Mouse (Mus musculus): ENCODE measurements around the gene Xbp1. TPM values are rescaled to one million over a fixed set of nuclear protein-coding genes. Genes with fewer than 3 reads are reported as not detected.
"Not testable (repeated sequence)": the region's sequence is repeated elsewhere in the genome, so short reads cannot be mapped to it uniquely, and the experiment has no call there.

Gene Xbp1
- polyA plus RNA-seq, 1 experiment from 2014 or later: 122 TPM

- peak within 1 kb of the TSS; percentile 80 for H3K27ac ChIP-seq
- under 1% methylated on average over 56 of the region's 65 CpGs for WGBS
- H3K4me1 ChIP-seq (replicated peaks): peaks cover 32% of the 10 kb centered on the region
- H3K9ac ChIP-seq: peak within 1 kb of the TSS; percentile 90
- peak; percentile 99 for ATAC-seq (ENCODE audit: low FRiP score)
- H3K4me2 ChIP-seq: peak within 1 kb of the TSS; percentile 80
- peak within 1 kb of the TSS; percentile 92 for H3K4me3 ChIP-seq
- peaks cover 14% of the 10 kb centered on the region; the same call in 1 of the 2 replicates for H3K36me3 ChIP-seq
- no peaks in the 10 kb centered on the region for H3K27me3 ChIP-seq
- no peaks in the 10 kb centered on the region for H3K9me3 ChIP-seq
These were observed 21.5 kb downstream of the Xbp1 start, which contains the start of gene Ccdc117 for GRCm38 (mm10) chr11:5541799-5542481. Gene Ccdc117, minus strand, starts transcription at chr11:5542187.

DNA sequence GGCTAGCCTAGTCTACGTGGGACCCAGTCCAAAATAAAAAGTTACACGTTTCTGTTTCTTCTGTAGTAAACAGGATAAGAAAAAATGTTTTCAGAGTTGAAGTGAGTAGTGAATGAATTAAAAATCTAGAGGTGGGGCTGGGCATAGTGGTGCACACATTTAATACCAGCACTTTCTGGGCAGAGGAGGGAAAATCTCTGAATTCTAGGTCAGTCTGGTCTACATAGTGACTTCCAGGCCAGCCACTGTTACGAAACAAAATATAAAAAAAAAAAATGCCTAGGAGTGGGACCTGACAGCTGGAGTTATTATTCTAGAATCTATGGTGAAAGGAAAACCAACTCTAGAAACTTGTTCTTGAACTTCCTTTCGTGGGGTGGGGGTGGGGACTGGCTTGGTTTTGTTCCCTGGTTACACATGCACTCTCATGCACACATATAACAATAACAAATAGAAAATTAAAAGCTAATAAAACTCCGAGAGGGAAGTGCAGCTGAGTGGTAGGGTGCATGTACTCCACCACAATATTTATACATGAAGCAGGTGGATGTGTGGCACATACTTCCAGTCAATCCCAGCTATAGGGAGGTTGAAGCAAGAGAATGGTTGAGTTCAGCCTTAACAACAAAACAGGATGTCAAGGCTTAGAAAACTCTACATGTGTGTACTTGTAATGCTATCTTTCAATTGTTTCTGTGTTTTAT, 22.2 kb downstream of the Xbp1 start:
- Histone ChIP-seq H3K4me2 (peak overlapping the region; percentile 80), H3K4me3 (peak overlapping the region; percentile 92), H3K27me3 (no peaks in the 10 kb centered on the region), H3K36me3 (peaks cover 14% of the 10 kb centered on the region; the same call in 1 of the 2 replicates), H3K27ac (peak overlapping the region; percentile 80; the same call in 1 of the 2 replicates), H3K4me1 (replicated peaks) (peaks cover 32% of the 10 kb centered on the region), H3K9ac (peak overlapping the region; percentile 90), H3K9me3 (no peaks in the 10 kb centered on the region)
- ATAC-seq (ENCODE audit: low FRiP score): peak; percentile 36; the same call in 1 of the 2 replicates
- WGBS: 53% methylated on average over 5 of the region's 5 CpGs

DNA sequence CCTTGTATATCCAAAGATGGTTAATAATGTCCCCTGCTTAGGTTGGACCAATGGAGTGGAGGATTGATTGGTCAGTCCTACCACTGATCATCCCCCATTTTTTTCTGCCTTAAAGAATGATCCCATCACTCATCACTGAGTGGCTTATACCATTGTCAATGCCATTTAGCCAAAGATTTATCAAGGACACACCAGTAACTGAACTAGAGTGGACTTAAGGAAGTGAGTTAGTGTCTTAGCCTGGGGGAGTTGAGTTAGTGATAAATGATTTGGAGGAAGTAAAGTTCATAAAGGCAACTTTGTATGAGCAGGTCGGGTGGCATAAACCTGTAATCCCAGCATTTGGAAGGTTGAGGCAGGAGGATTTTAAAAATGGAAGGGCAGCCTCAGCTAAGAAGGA, 22.8 kb downstream of the Xbp1 start:
- no peaks in the 10 kb centered on the region for H3K27me3 ChIP-seq
- H3K27ac ChIP-seq: no peak overlapping the region
- no peaks in the 10 kb centered on the region for H3K9me3 ChIP-seq
- no peak overlapping the region for H3K4me2 ChIP-seq
- no peak for ATAC-seq (ENCODE audit: low FRiP score)
- no peak overlapping the region for H3K9ac ChIP-seq
- peaks cover 28% of the 10 kb centered on the region for H3K4me1 ChIP-seq (replicated peaks)
- no peak overlapping the region for H3K4me3 ChIP-seq
- peaks cover 9% of the 10 kb centered on the region; the same call in 1 of the 2 replicates for H3K36me3 ChIP-seq
- WGBS: 90% methylated on average over 1 of the region's 1 CpGs

- H3K4me1 ChIP-seq (replicated peaks): peaks cover 14% of the 10 kb centered on the region
- H3K27me3 ChIP-seq; ATAC-seq (ENCODE audit: low FRiP score); H3K4me2 ChIP-seq; H3K9ac ChIP-seq; H3K4me3 ChIP-seq; H3K9me3 ChIP-seq; H3K36me3 ChIP-seq; H3K27ac ChIP-seq: not testable (repeated sequence)
- WGBS: 78% methylated on average over 1 of the region's 1 CpGs
These were observed 24.2 kb downstream of the Xbp1 start for GRCm38 (mm10) chr11:5544709-5545108.

DNA sequence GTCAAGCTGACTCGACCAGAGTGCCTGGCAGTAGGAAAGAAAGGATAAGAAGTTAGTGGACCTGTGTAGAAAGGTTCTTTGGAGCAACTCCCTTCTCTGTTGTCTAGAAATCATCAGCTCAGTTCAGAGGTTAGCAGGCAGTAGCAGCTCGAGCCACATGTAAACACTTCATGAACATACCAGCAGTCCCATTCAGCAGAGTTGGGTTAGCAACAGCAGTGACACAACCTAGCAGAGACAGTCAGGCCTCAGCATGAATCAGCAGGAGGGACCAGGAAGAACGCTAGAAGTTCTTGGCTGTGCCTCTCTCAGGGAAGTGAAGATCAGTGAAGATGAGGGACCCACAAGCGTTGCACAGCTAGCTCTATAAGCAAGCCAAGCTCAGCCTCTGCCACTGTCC, 25.0 kb downstream of the Xbp1 start:
- 87% methylated on average over 4 of the region's 4 CpGs for WGBS
- ATAC-seq (ENCODE audit: low FRiP score): no peak

DNA sequence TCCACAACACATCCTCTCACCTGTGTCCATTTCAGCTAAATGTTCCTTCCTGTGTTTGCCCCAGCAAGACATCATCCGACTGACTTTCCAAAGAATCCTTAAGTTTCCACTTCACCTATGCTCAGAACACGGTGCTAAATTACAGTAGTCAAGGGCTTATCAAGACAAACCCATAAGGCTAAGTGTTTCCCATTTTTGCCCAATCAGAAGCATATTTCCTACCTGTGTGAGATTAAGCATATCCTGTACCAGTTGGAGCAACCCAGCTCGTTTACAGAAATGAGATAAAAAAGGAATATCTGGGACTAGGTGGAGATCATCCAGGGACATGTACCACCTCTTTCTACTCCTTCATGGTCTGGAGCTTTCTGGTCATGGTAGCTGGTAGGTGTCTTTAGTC, 26.2 kb downstream of the Xbp1 start:
- Histone ChIP-seq H3K4me2 (no peak overlapping the region), H3K9ac (no peak overlapping the region), H3K4me1 (replicated peaks) (no peaks in the 10 kb centered on the region), H3K27ac (no peak overlapping the region), H3K9me3 (no peaks in the 10 kb centered on the region), H3K4me3 (no peak overlapping the region), H3K36me3 (no peaks in the 10 kb centered on the region), H3K27me3 (no peaks in the 10 kb centered on the region)
- 88% methylated on average over 3 of the region's 3 CpGs for WGBS
- no peak for ATAC-seq (ENCODE audit: low FRiP score)

More for the DNA sequence above, 25.0 kb downstream of the Xbp1 start:
- no peak overlapping the region for H3K27ac ChIP-seq
- H3K36me3 ChIP-seq: no peaks in the 10 kb centered on the region
- H3K4me1 ChIP-seq (replicated peaks): peaks cover 10% of the 10 kb centered on the region
- no peak overlapping the region for H3K4me3 ChIP-seq
- no peaks in the 10 kb centered on the region for H3K9me3 ChIP-seq
- no peaks in the 10 kb centered on the region for H3K27me3 ChIP-seq
- no peak overlapping the region for H3K9ac ChIP-seq
- H3K4me2 ChIP-seq: no peak overlapping the region

DNA sequence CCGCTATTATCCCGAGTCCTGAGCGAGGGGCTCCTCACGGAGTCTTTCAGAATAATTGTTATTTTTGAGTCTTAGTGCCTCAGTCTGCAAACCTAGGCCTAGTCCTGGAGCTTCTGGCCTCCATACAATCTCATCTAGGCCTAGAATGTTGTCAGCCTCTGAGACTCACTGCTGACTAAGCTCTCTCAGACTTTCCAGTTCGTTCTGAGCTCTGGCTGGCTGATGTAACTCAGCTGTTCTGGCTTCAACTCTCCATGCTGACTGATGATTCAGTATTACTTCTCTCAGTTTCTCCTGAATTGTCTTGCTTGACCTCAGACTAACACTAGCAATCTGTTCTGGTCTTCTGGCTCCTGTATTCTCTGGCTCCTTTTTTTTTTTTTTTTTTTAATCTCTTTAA, 31.0 kb downstream of the Xbp1 start:
- H3K27ac ChIP-seq: no peak overlapping the region
- H3K9ac ChIP-seq: no peak overlapping the region
- no peak overlapping the region for H3K4me2 ChIP-seq
- no peaks in the 10 kb centered on the region for H3K9me3 ChIP-seq
- H3K36me3 ChIP-seq: no peaks in the 10 kb centered on the region
- 86% methylated on average over 5 of the region's 5 CpGs for WGBS
- ATAC-seq (ENCODE audit: low FRiP score): no peak
- no peak overlapping the region for H3K4me3 ChIP-seq
- no peaks in the 10 kb centered on the region for H3K4me1 ChIP-seq (replicated peaks)
- no peaks in the 10 kb centered on the region for H3K27me3 ChIP-seq

- no peak overlapping the region for H3K27ac ChIP-seq
- H3K9me3 ChIP-seq: no peaks in the 10 kb centered on the region
- WGBS: 65% methylated on average over 1 of the region's 1 CpGs
- H3K9ac ChIP-seq: no peak overlapping the region
- H3K27me3 ChIP-seq: no peaks in the 10 kb centered on the region
- no peak for ATAC-seq (ENCODE audit: low FRiP score)
- H3K4me2 ChIP-seq: no peak overlapping the region
- H3K4me1 ChIP-seq (replicated peaks): no peaks in the 10 kb centered on the region
- no peak overlapping the region for H3K4me3 ChIP-seq
- H3K36me3 ChIP-seq: no peaks in the 10 kb centered on the region
These were observed 31.5 kb downstream of the Xbp1 start for GRCm38 (mm10) chr11:5551931-5552330.

- Histone ChIP-seq H3K27me3 (no peaks in the 10 kb centered on the region), H3K4me3 (no peak overlapping the region), H3K9ac (no peak overlapping the region), H3K4me1 (replicated peaks) (peaks cover 4% of the 10 kb centered on the region), H3K4me2 (no peak overlapping the region), H3K9me3 (no peaks in the 10 kb centered on the region), H3K36me3 (no peaks in the 10 kb centered on the region), H3K27ac (no peak overlapping the region)
- no peak for ATAC-seq (ENCODE audit: low FRiP score)
- 86% methylated on average over 3 of the region's 3 CpGs for WGBS
These were observed 39.8 kb downstream of the Xbp1 start for GRCm38 (mm10) chr11:5560273-5560672.

DNA sequence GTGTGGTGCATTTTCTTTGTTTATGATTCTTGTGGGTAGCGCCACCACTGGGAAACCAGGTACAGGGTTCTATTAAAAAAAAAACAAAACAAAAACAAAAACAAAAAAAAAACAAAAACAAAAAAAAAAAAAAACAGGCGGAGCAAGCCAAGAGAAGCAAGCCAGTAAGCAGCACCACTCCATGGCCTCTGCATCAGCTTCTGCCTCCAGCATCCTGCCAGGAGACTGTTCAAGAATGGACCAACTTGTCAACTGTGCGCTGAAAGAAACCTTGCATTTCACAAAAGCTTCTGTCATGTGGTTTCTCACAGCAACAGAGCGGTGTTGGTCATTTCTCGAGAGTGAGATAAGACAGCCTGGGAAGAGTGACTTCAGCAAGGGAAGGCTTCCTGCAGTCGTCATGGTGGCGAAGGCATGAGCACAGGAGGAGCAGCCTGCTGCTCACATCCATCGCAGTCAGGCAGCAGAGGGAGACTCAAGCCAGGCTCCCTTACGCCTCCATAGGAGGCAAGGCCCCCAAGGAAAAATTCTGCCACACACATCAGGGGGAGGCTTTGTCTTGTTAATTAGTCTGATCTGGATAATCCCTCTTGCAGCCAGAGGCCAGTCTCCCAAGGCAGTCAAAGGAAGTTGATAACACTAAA, 42.3 kb downstream of the Xbp1 start:
- no peaks in the 10 kb centered on the region for H3K9me3 ChIP-seq
- H3K27ac ChIP-seq: no peak overlapping the region
- 23% methylated on average over 9 of the region's 9 CpGs for WGBS
- no peaks in the 10 kb centered on the region for H3K36me3 ChIP-seq
- H3K4me3 ChIP-seq: no peak overlapping the region
- ATAC-seq (ENCODE audit: low FRiP score): 0 out of 2 replicates have a peak, but pooled peaks have one; percentile 39
- no peaks in the 10 kb centered on the region for H3K27me3 ChIP-seq
- H3K4me2 ChIP-seq: no peak overlapping the region
- no peak overlapping the region for H3K9ac ChIP-seq
- H3K4me1 ChIP-seq (replicated peaks): peaks cover 4% of the 10 kb centered on the region

GRCm38 (mm10) chr11:5563898-5564297, 43.4 kb downstream of the Xbp1 start:
- no peak overlapping the region for H3K4me2 ChIP-seq
- peaks cover 4% of the 10 kb centered on the region for H3K4me1 ChIP-seq (replicated peaks)
- no peak for ATAC-seq (ENCODE audit: low FRiP score)
- H3K36me3 ChIP-seq: no peaks in the 10 kb centered on the region
- no peak overlapping the region for H3K4me3 ChIP-seq
- H3K27me3 ChIP-seq: no peaks in the 10 kb centered on the region
- no peak overlapping the region for H3K9ac ChIP-seq
- no peaks in the 10 kb centered on the region for H3K9me3 ChIP-seq
- no peak overlapping the region for H3K27ac ChIP-seq
- WGBS: 69% methylated on average over 6 of the region's 6 CpGs

- Histone ChIP-seq H3K4me3 (no peak overlapping the region), H3K27me3 (no peaks in the 10 kb centered on the region), H3K36me3 (no peaks in the 10 kb centered on the region), H3K4me1 (replicated peaks) (peaks cover 4% of the 10 kb centered on the region), H3K9ac (no peak overlapping the region), H3K27ac (no peak overlapping the region), H3K4me2 (no peak overlapping the region), H3K9me3 (no peaks in the 10 kb centered on the region)
- ATAC-seq (ENCODE audit: low FRiP score): no peak
- WGBS: 91% methylated on average over 3 of the region's 3 CpGs
These were observed 45.1 kb downstream of the Xbp1 start for GRCm38 (mm10) chr11:5565596-5565995.
